Mouse (Mus musculus): Measurements from ENCODE around the gene Pxmp2. TPM values are rescaled to one million over a fixed set of nuclear protein-coding genes. Genes with fewer than 3 reads are reported as not detected.

Gene Pxmp2
- polyA plus RNA-seq, 1 experiment = 4.0 TPM

GRCm38 (mm10) chr5:110232346-110232745 lies 53.6 kb downstream of the Pxmp2 start:
- H3ac ChIP-seq (ENCODE audit: control insufficient read depth, insufficient read length) = no peak overlapping the region
- H3K79me2 ChIP-seq (ENCODE audit: control insufficient read depth, insufficient read depth) = peaks cover 32% of the 10 kb centered on the region
- no peaks in the 10 kb centered on the region for H3K27me3 ChIP-seq (ENCODE audit: control insufficient read depth, insufficient read depth, insufficient read length)
- peaks cover 24% of the 10 kb centered on the region for H3K36me3 ChIP-seq (ENCODE audit: control insufficient read depth, insufficient read depth)
- no peak for TF ChIP-seq TCF12 (IDR thresholded peaks at IDR 0.05; ENCODE audit: insufficient read depth, poor library complexity, severe bottlenecking)
- TF ChIP-seq E2F4 (IDR thresholded peaks at IDR 0.05; ENCODE audit: insufficient read depth) = no peak
- TF ChIP-seq MYOD1 (IDR thresholded peaks at IDR 0.05; ENCODE audit: control insufficient read depth in 1 of 3, insufficient read length in 2 of 3, low read depth in 2 of 3) = no peak
- TF ChIP-seq MAX (IDR thresholded peaks at IDR 0.05; ENCODE audit: low read depth) = no peak
- no peak for TF ChIP-seq MYOG (IDR thresholded peaks at IDR 0.05; ENCODE audit: control insufficient read depth in 1 of 3, insufficient read depth in 1 of 3, insufficient read length in 2 of 3, low read depth in 2 of 3)
- peak overlapping the region; percentile 61 for H3K4me3 ChIP-seq
- H3K4me2 ChIP-seq (ENCODE audit: low read depth) = peak overlapping the region; percentile 68

- no peaks in the 10 kb centered on the region for H3K27me3 ChIP-seq (ENCODE audit: control insufficient read depth, insufficient read depth, insufficient read length)
- peak overlapping the region; percentile 61 for H3K4me3 ChIP-seq
- peak overlapping the region; percentile 74 for H3ac ChIP-seq (ENCODE audit: control insufficient read depth, insufficient read length)
- H3K79me2 ChIP-seq (ENCODE audit: control insufficient read depth, insufficient read depth) = peaks cover 32% of the 10 kb centered on the region
- peaks cover 22% of the 10 kb centered on the region for H3K36me3 ChIP-seq (ENCODE audit: control insufficient read depth, insufficient read depth)
- H3K4me2 ChIP-seq (ENCODE audit: low read depth) = peak overlapping the region; percentile 68
- no peak for TF ChIP-seq CEBPB (IDR thresholded peaks at IDR 0.05; ENCODE audit: insufficient read depth, poor library complexity, severe bottlenecking)
- no peak for TF ChIP-seq MYOD1 (IDR thresholded peaks at IDR 0.05; ENCODE audit: control insufficient read depth in 1 of 3, insufficient read length in 2 of 3, low read depth in 2 of 3)
- no peak for TF ChIP-seq POLR2AphosphoS2 (IDR thresholded peaks at IDR 0.05; ENCODE audit: insufficient read length, low read depth)
- TF ChIP-seq POLR2A (IDR thresholded peaks at IDR 0.05; ENCODE audit: insufficient read length, low read depth) = no peak
- TF ChIP-seq USF1 (IDR thresholded peaks at IDR 0.05; ENCODE audit: low read depth) = no peak
- no peak for TF ChIP-seq SRF (IDR thresholded peaks at IDR 0.05; ENCODE audit: control insufficient read depth, insufficient read length, low read depth)
- no peak for TF ChIP-seq MYOG (IDR thresholded peaks at IDR 0.05; ENCODE audit: control insufficient read depth in 1 of 3, insufficient read depth in 1 of 3, insufficient read length in 2 of 3, low read depth in 2 of 3)
- TF ChIP-seq REST (IDR thresholded peaks at IDR 0.05; ENCODE audit: insufficient read depth, insufficient read length) = no peak
- TF ChIP-seq TCF3 (IDR thresholded peaks at IDR 0.05; ENCODE audit: insufficient read length, low read depth) = no peak
- no peak for TF ChIP-seq E2F4 (IDR thresholded peaks at IDR 0.05; ENCODE audit: insufficient read depth)
- no peak for TF ChIP-seq TCF12 (IDR thresholded peaks at IDR 0.05; ENCODE audit: insufficient read depth, poor library complexity, severe bottlenecking)
- no peak for TF ChIP-seq MAX (IDR thresholded peaks at IDR 0.05; ENCODE audit: low read depth)
These were observed 54.3 kb downstream of the Pxmp2 start for GRCm38 (mm10) chr5:110231638-110232037.

- Histone ChIP-seq H3K27me3 (ENCODE audit: control insufficient read depth, insufficient read depth, insufficient read length) (no peaks in the 10 kb centered on the region), H3ac (ENCODE audit: control insufficient read depth, insufficient read length) (peak within 1 kb of the TSS; percentile 74), H3K36me3 (ENCODE audit: control insufficient read depth, insufficient read depth) (peaks cover 15% of the 10 kb centered on the region), H3K79me2 (ENCODE audit: control insufficient read depth, insufficient read depth) (peaks cover 32% of the 10 kb centered on the region), H3K4me3 (peak within 1 kb of the TSS; percentile 61), H3K4me2 (ENCODE audit: low read depth) (peak within 1 kb of the TSS; percentile 89)
- TF ChIP-seq E2F4 (IDR thresholded peaks at IDR 0.05; ENCODE audit: insufficient read depth) (peak; percentile 34), POLR2AphosphoS2 (IDR thresholded peaks at IDR 0.05; ENCODE audit: insufficient read length, low read depth) (peak; percentile 60), MYOG (IDR thresholded peaks at IDR 0.05; ENCODE audit: control insufficient read depth in 1 of 3, insufficient read depth in 1 of 3, insufficient read length in 2 of 3, low read depth in 2 of 3) (peak in 1 of 3 experiments; percentile 50), SRF (IDR thresholded peaks at IDR 0.05; ENCODE audit: control insufficient read depth, insufficient read length, low read depth) (peak; percentile 60), USF1 (IDR thresholded peaks at IDR 0.05; ENCODE audit: low read depth) (no peak), MAX (IDR thresholded peaks at IDR 0.05; ENCODE audit: low read depth) (peak; percentile 95), TCF12 (IDR thresholded peaks at IDR 0.05; ENCODE audit: insufficient read depth, poor library complexity, severe bottlenecking) (no peak), CEBPB (IDR thresholded peaks at IDR 0.05; ENCODE audit: insufficient read depth, poor library complexity, severe bottlenecking) (no peak), POLR2A (IDR thresholded peaks at IDR 0.05; ENCODE audit: insufficient read length, low read depth) (peak; percentile 83), TCF3 (IDR thresholded peaks at IDR 0.05; ENCODE audit: insufficient read length, low read depth) (no peak), REST (IDR thresholded peaks at IDR 0.05; ENCODE audit: insufficient read depth, insufficient read length) (no peak), MYOD1 (IDR thresholded peaks at IDR 0.05; ENCODE audit: control insufficient read depth in 1 of 3, insufficient read length in 2 of 3, low read depth in 2 of 3) (peak in 1 of 3 experiments; percentile 22)
These were observed 55.1 kb downstream of the Pxmp2 start, which contains the start of gene Ankle2 for GRCm38 (mm10) chr5:110230780-110231461. Gene Ankle2 (plus strand): TSS chr5:110231004.

GRCm38 (mm10) chr5:110230401-110230779 lies 55.6 kb downstream of the Pxmp2 start:
- peaks cover 32% of the 10 kb centered on the region for H3K79me2 ChIP-seq (ENCODE audit: control insufficient read depth, insufficient read depth)
- peaks cover 12% of the 10 kb centered on the region for H3K36me3 ChIP-seq (ENCODE audit: control insufficient read depth, insufficient read depth)
- H3ac ChIP-seq (ENCODE audit: control insufficient read depth, insufficient read length) = peak overlapping the region; percentile 74
- H3K4me2 ChIP-seq (ENCODE audit: low read depth) = peak overlapping the region; percentile 89
- H3K4me3 ChIP-seq = peak overlapping the region; percentile 61
- no peaks in the 10 kb centered on the region for H3K27me3 ChIP-seq (ENCODE audit: control insufficient read depth, insufficient read depth, insufficient read length)
- TF ChIP-seq TCF12 (IDR thresholded peaks at IDR 0.05; ENCODE audit: insufficient read depth, poor library complexity, severe bottlenecking) (no peak), E2F4 (IDR thresholded peaks at IDR 0.05; ENCODE audit: insufficient read depth) (no peak), POLR2A (IDR thresholded peaks at IDR 0.05; ENCODE audit: insufficient read length, low read depth) (no peak), REST (IDR thresholded peaks at IDR 0.05; ENCODE audit: insufficient read depth, insufficient read length) (no peak), CEBPB (IDR thresholded peaks at IDR 0.05; ENCODE audit: insufficient read depth, poor library complexity, severe bottlenecking) (no peak), MYOD1 (IDR thresholded peaks at IDR 0.05; ENCODE audit: control insufficient read depth in 1 of 3, insufficient read length in 2 of 3, low read depth in 2 of 3) (no peak), TCF3 (IDR thresholded peaks at IDR 0.05; ENCODE audit: insufficient read length, low read depth) (no peak), USF1 (IDR thresholded peaks at IDR 0.05; ENCODE audit: low read depth) (no peak), MAX (IDR thresholded peaks at IDR 0.05; ENCODE audit: low read depth) (no peak), SRF (IDR thresholded peaks at IDR 0.05; ENCODE audit: control insufficient read depth, insufficient read length, low read depth) (no peak), MYOG (IDR thresholded peaks at IDR 0.05; ENCODE audit: control insufficient read depth in 1 of 3, insufficient read depth in 1 of 3, insufficient read length in 2 of 3, low read depth in 2 of 3) (no peak), POLR2AphosphoS2 (IDR thresholded peaks at IDR 0.05; ENCODE audit: insufficient read length, low read depth) (no peak)
